Mouse (Mus musculus): ENCODE results near the gene Taok2.
A peak's percentile ranks its signal among the peaks of the same experiment; 100 is the strongest.

The Taok2 gene

GRCm38 (mm10) chr7:126870520-126870891, 14.0 kb downstream of the Taok2 start:
- DNase-seq (ENCODE audit: low spot score in 2 of 2), result no peak

- DNase-seq (ENCODE audit: low spot score in 2 of 2), result no peak
Observed at GRCm38 (mm10) chr7:126869780-126870519, 14.6 kb downstream of the Taok2 start.

GRCm38 (mm10) chr7:126868003-126868402, 16.5 kb downstream of the Taok2 start:
- no peak for DNase-seq (ENCODE audit: low spot score in 2 of 2)

- DNase-seq (ENCODE audit: low spot score in 2 of 2), result no peak
Observed at GRCm38 (mm10) chr7:126867534-126867933, 17.0 kb downstream of the Taok2 start.

- DNase-seq (ENCODE audit: low spot score in 2 of 2), result no peak
Observed at GRCm38 (mm10) chr7:126863791-126864190, 20.7 kb downstream of the Taok2 start.

- DNase-seq (ENCODE audit: low spot score in 2 of 2), result peak; percentile 92 to 94
Observed at GRCm38 (mm10) chr7:126862147-126862784, 22.2 kb downstream of the Taok2 start, which contains the start of gene Ino80e. Gene Ino80e, minus strand, starts transcription at chr7:126862377.

- DNase-seq (ENCODE audit: low spot score in 2 of 2), result peak; percentile 88 to 89
Observed at GRCm38 (mm10) chr7:126861429-126862130, 22.9 kb downstream of the Taok2 start, which contains the start of gene Hirip3. Gene Hirip3, plus strand, starts transcription at chr7:126861972.

GRCm38 (mm10) chr7:126860987-126861386, 23.5 kb downstream of the Taok2 start:
- no peak for DNase-seq (ENCODE audit: low spot score in 2 of 2)

- no peak for DNase-seq (ENCODE audit: low spot score in 2 of 2)
Observed at GRCm38 (mm10) chr7:126856741-126857420, 27.6 kb downstream of the Taok2 start.

- DNase-seq (ENCODE audit: low spot score in 2 of 2), result no peak
Observed at GRCm38 (mm10) chr7:126855641-126856040, 28.9 kb downstream of the Taok2 start.

GRCm38 (mm10) chr7:126853454-126853853, 31.0 kb downstream of the Taok2 start:
- DNase-seq (ENCODE audit: low spot score in 2 of 2), result no peak

- DNase-seq (ENCODE audit: low spot score in 2 of 2), result no peak
Observed at GRCm38 (mm10) chr7:126851192-126851591, 33.3 kb downstream of the Taok2 start.

GRCm38 (mm10) chr7:126850161-126850560, 34.3 kb downstream of the Taok2 start:
- no peak for DNase-seq (ENCODE audit: low spot score in 2 of 2)

GRCm38 (mm10) chr7:126848794-126849193, 35.7 kb downstream of the Taok2 start:
- no peak for DNase-seq (ENCODE audit: low spot score in 2 of 2)

GRCm38 (mm10) chr7:126847421-126848398, 36.8 kb downstream of the Taok2 start:
- DNase-seq (ENCODE audit: low spot score in 2 of 2), result no peak

- DNase-seq (ENCODE audit: low spot score in 2 of 2), result no peak
Observed at GRCm38 (mm10) chr7:126847116-126847420, 37.4 kb downstream of the Taok2 start, which contains the start of gene Doc2a. Gene Doc2a, plus strand, starts transcription at chr7:126847416.

GRCm38 (mm10) chr7:126845516-126845915, 39.0 kb downstream of the Taok2 start:
- no peak for DNase-seq (ENCODE audit: low spot score in 2 of 2)

- no peak for DNase-seq (ENCODE audit: low spot score in 2 of 2)
Observed at GRCm38 (mm10) chr7:126843276-126843675, 41.2 kb downstream of the Taok2 start.

- DNase-seq (ENCODE audit: low spot score in 2 of 2), result no peak
Observed at GRCm38 (mm10) chr7:126833294-126833693, 51.2 kb downstream of the Taok2 start.

GRCm38 (mm10) chr7:126832036-126832598, 52.4 kb downstream of the Taok2 start:
- peak; percentile 67 to 75 for DNase-seq (ENCODE audit: low spot score in 2 of 2)

GRCm38 (mm10) chr7:126831539-126831938, 53.0 kb downstream of the Taok2 start, which contains the start of gene 4930451I11Rik:
Gene 4930451I11Rik, minus strand, starts transcription at chr7:126831639.
- DNase-seq (ENCODE audit: low spot score in 2 of 2), result no peak

Measured in frontal cortex, postnatal 14 days (tissue).